Mouse (Mus musculus) erythroblast, embryonic 14.5 days (primary cell): ENCODE results near the gene Wnk1. TPM values are rescaled to one million over a fixed set of nuclear protein-coding genes. Genes with fewer than 3 reads are reported as not detected.
A peak's percentile ranks its signal among the peaks of the same experiment; 100 is the strongest.

Experiments used
- H3K27me3 ChIP-seq: 2 replicates; pipeline ENCODE4 v1.6.1; 2012; ENCODE audit warnings: inconsistent platforms; ENCODE audit not compliant: control insufficient read depth
- H3K36me3 ChIP-seq: 2 replicates; pipeline ENCODE4 v1.6.1; 2012; ENCODE audit warnings: mild to moderate bottlenecking, inconsistent platforms; ENCODE audit not compliant: control insufficient read depth
- H3K4me1 ChIP-seq: 2 replicates; pipeline ENCODE4 v1.6.1; 2012; ENCODE audit warnings: inconsistent platforms; ENCODE audit not compliant: control insufficient read depth
- H3K4me3 ChIP-seq: replicated peaks from 2 replicates; pipeline ENCODE3; 2012; ENCODE audit warnings: moderate library complexity, mild to moderate bottlenecking, inconsistent platforms
- H3K9me3 ChIP-seq: 2 replicates; pipeline ENCODE4 v1.6.1; 2012; ENCODE audit warnings: low read length, inconsistent platforms, mixed read lengths; ENCODE audit not compliant: control insufficient read depth
- GATA1 ChIP-seq: IDR thresholded peaks from 2 replicates; pipeline ENCODE4 v1.6.1; 2012; ENCODE audit warnings: low read length, inconsistent platforms, mixed read lengths
- TAL1 ChIP-seq: IDR thresholded peaks from 3 replicates; pipeline ENCODE4 v1.6.1; 2012; ENCODE audit warnings: low read length, inconsistent platforms, mixed read lengths
- polyA plus RNA-seq: library from polyadenylated mRNA; stranded (reverse); fragments of >175 nt; gene quantifications from 2 replicates; pipeline ENCODE4 v1.2.3, GENCODE M21; 2012

Wnk1 gene
- polyA plus RNA-seq, 1 experiment, result 4.3 TPM

- Histone ChIP-seq H3K9me3 (no peaks in the 10 kb centered on the region), H3K36me3 (no peaks in the 10 kb centered on the region), H3K4me3 (no peak overlapping the region), H3K27me3 (0 out of 2 replicates have a peak, but pooled peaks cover 2% of the 10 kb centered on the region), H3K4me1 (no peaks in the 10 kb centered on the region)
- TF ChIP-seq GATA1 (no peak), TAL1 (no peak)
Observed at GRCm38 (mm10) chr6:120047705-120048292, 9.3 kb upstream of the Wnk1 start.

GRCm38 (mm10) chr6:120045406-120045805 is 6.9 kb upstream of the Wnk1 start:
- H3K27me3 ChIP-seq, result peaks cover 2% of the 10 kb centered on the region; the same call in 1 of the 2 replicates
- peaks cover 4% of the 10 kb centered on the region for H3K4me1 ChIP-seq
- no peaks in the 10 kb centered on the region for H3K36me3 ChIP-seq
- no peak overlapping the region for H3K4me3 ChIP-seq
- TF ChIP-seq GATA1 (no peak), TAL1 (no peak)
- no peaks in the 10 kb centered on the region for H3K9me3 ChIP-seq

- H3K4me1 ChIP-seq, result peaks cover 8% of the 10 kb centered on the region
- peaks cover under 1% of the 10 kb centered on the region; the same call in 1 of the 2 replicates for H3K36me3 ChIP-seq
- peaks cover 2% of the 10 kb centered on the region; the same call in 1 of the 2 replicates for H3K27me3 ChIP-seq
- TF ChIP-seq GATA1 (no peak), TAL1 (no peak)
- H3K9me3 ChIP-seq, result no peaks in the 10 kb centered on the region
- H3K4me3 ChIP-seq, result no peak overlapping the region
Observed at GRCm38 (mm10) chr6:120042632-120043220, 4.3 kb upstream of the Wnk1 start.

- TF ChIP-seq GATA1 (no peak), TAL1 (no peak)
- H3K9me3 ChIP-seq, result no peaks in the 10 kb centered on the region
- peaks cover 22% of the 10 kb centered on the region for H3K36me3 ChIP-seq
- H3K27me3 ChIP-seq, result peaks cover 2% of the 10 kb centered on the region; the same call in 1 of the 2 replicates
- H3K4me1 ChIP-seq, result peaks cover 8% of the 10 kb centered on the region
- peak overlapping the region; percentile 100 for H3K4me3 ChIP-seq
Observed at GRCm38 (mm10) chr6:120040557-120040857, 2.0 kb upstream of the Wnk1 start.

- no peak for TF ChIP-seq GATA1
- TF ChIP-seq TAL1, result no peak
- peaks cover 26% of the 10 kb centered on the region for H3K36me3 ChIP-seq
Observed at GRCm38 (mm10) chr6:120039668-120040556, 1.4 kb upstream of the Wnk1 start.

GRCm38 (mm10) chr6:120039256-120039563 is 738 bp upstream of the Wnk1 start:
- Histone ChIP-seq H3K27me3 (peaks cover 2% of the 10 kb centered on the region; the same call in 1 of the 2 replicates), H3K36me3 (peaks cover 32% of the 10 kb centered on the region), H3K9me3 (no peaks in the 10 kb centered on the region), H3K4me1 (peaks cover 13% of the 10 kb centered on the region), H3K4me3 (peak overlapping the region; percentile 100)
- TF ChIP-seq GATA1, result no peak
- no peak for TF ChIP-seq TAL1

More at GRCm38 (mm10) chr6:120039668-120040556, 1.4 kb upstream of the Wnk1 start:
- Histone ChIP-seq H3K4me3 (peak overlapping the region; percentile 100), H3K27me3 (peaks cover 2% of the 10 kb centered on the region; the same call in 1 of the 2 replicates), H3K9me3 (no peaks in the 10 kb centered on the region), H3K4me1 (peaks cover 10% of the 10 kb centered on the region)

- H3K27me3 ChIP-seq, result no peaks in the 10 kb centered on the region; the same call in 1 of the 2 replicates
- peak overlapping the region; percentile 100 for H3K4me3 ChIP-seq
- H3K9me3 ChIP-seq, result no peaks in the 10 kb centered on the region
- TF ChIP-seq GATA1 (no peak), TAL1 (no peak)
- peaks cover 23% of the 10 kb centered on the region for H3K4me1 ChIP-seq
- peaks cover 45% of the 10 kb centered on the region for H3K36me3 ChIP-seq
Observed at GRCm38 (mm10) chr6:120037636-120038365, 671 bp downstream of the Wnk1 start.

GRCm38 (mm10) chr6:120037004-120037635 is 1.4 kb downstream of the Wnk1 start:
- Histone ChIP-seq H3K4me3 (peak overlapping the region; percentile 100), H3K27me3 (no peaks in the 10 kb centered on the region; the same call in 1 of the 2 replicates), H3K36me3 (peaks cover 52% of the 10 kb centered on the region), H3K4me1 (peaks cover 29% of the 10 kb centered on the region), H3K9me3 (no peaks in the 10 kb centered on the region)
- TF ChIP-seq TAL1 (no peak), GATA1 (no peak)
